Mouse (Mus musculus) bone marrow macrophage, adult 2 months (primary cell): ENCODE data around the gene Gm20708.

Experiments used
- CTCF ChIP-seq: IDR thresholded peaks from 2 replicates; pipeline ENCODE4 v1.5.1; 2012; ENCODE audit warnings: low read depth, mild to moderate bottlenecking, low read length, moderate library complexity
- POLR2A ChIP-seq: IDR thresholded peaks from 2 replicates; pipeline ENCODE4 v1.6.1; 2012; ENCODE audit warnings: mild to moderate bottlenecking, low read depth, low read length, borderline replicate concordance

GRCm38 (mm10) chr11:117783683-117784309 is 25.7 kb upstream of the Gm20708 start:
- no peak for TF ChIP-seq CTCF
- no peak for TF ChIP-seq POLR2A
